Mouse (Mus musculus) intestine, postnatal 0 days (tissue): ENCODE measurements around the gene Ice2. TPM values are rescaled to one million over a fixed set of nuclear protein-coding genes. Genes with fewer than 3 reads are reported as not detected.
A peak's percentile ranks its signal among the peaks of the same experiment; 100 is the strongest.

Source experiments
- ATAC-seq: fragments of 200-750 bp; cut with Nextera tagmentation; 2 replicates; pipeline ENCODE4 v1.8.0; 2017; ENCODE audit warnings: mild to moderate bottlenecking, moderate TSS enrichment, moderate library complexity
- H3K27ac ChIP-seq: fragments of 300-500 bp; sonication (generic); 2 replicates; pipeline ENCODE4 v1.5.1; 2014; ENCODE audit warnings: mild to moderate bottlenecking, low read depth, low read length, moderate library complexity
- H3K27me3 ChIP-seq: fragments of 300-500 bp; sonication (generic); replicated peaks from 2 replicates; pipeline ENCODE4 v1.6.1; 2014; ENCODE audit warnings: low read length, mixed read lengths; ENCODE audit not compliant: control insufficient read depth, insufficient read depth
- H3K36me3 ChIP-seq: fragments of 300-500 bp; sonication (generic); 2 replicates; pipeline ENCODE4 v1.6.1; 2014; ENCODE audit warnings: mild to moderate bottlenecking, moderate library complexity; ENCODE audit not compliant: control insufficient read depth, insufficient read depth
- H3K4me1 ChIP-seq: fragments of 300-500 bp; sonication (generic); replicated peaks from 2 replicates; pipeline ENCODE4 v1.6.1; 2014; ENCODE audit warnings: antibody characterized with exemption, low read length, mixed read lengths; ENCODE audit not compliant: control insufficient read depth, insufficient read depth
- H3K4me2 ChIP-seq: fragments of 300-500 bp; sonication (generic); replicated peaks from 2 replicates; pipeline ENCODE4 v1.6.1; 2014; ENCODE audit warnings: low read depth, mild to moderate bottlenecking, moderate library complexity
- H3K4me3 ChIP-seq: fragments of 300-500 bp; sonication (generic); 2 replicates; pipeline ENCODE4 v1.5.1; 2014; ENCODE audit warnings: low read depth, low read length
- H3K9ac ChIP-seq: fragments of 300-500 bp; sonication (generic); 2 replicates; pipeline ENCODE4 v1.6.1; 2014; ENCODE audit warnings: mild to moderate bottlenecking, low read depth, low read length
- H3K9me3 ChIP-seq: fragments of 300-500 bp; sonication (generic); 2 replicates; pipeline ENCODE4 v1.6.1; 2016; ENCODE audit warnings: mixed run types; ENCODE audit not compliant: control insufficient read depth
- CTCF ChIP-seq: sonication (generic); IDR thresholded peaks from 2 replicates; pipeline ENCODE4 v1.5.1; 2016; ENCODE audit warnings: low read depth, mild to moderate bottlenecking, control low read depth, antibody characterized with exemption, moderate library complexity
- WGBS: fragments of 180-500 bp; shearing (Covaris S2); extraction: QIAGEN DNeasy Blood & Tissue Kit; methylation state at CpG from one replicate; pipeline ENCODE4 v1.1.7; 2014; 5-methylcytosine and 5-hydroxymethylcytosine counted together
- microRNA-seq: library from miRNA; unstranded; fragments of <30 nt; microRNA quantifications from one replicate; pipeline ENCODE4, GENCODE M21; 2016
- polyA plus RNA-seq: library from polyadenylated mRNA; unstranded; fragments of >200 nt; fragmentation: Nextera tagmentation; extraction: Ambion mirVana; gene quantifications from 2 replicates; pipeline ENCODE4 v1.2.1, GENCODE M21; 2015

The Ice2 gene
- polyA plus RNA-seq, 1 experiment from 2014 or later = 5.2 TPM

DNA sequence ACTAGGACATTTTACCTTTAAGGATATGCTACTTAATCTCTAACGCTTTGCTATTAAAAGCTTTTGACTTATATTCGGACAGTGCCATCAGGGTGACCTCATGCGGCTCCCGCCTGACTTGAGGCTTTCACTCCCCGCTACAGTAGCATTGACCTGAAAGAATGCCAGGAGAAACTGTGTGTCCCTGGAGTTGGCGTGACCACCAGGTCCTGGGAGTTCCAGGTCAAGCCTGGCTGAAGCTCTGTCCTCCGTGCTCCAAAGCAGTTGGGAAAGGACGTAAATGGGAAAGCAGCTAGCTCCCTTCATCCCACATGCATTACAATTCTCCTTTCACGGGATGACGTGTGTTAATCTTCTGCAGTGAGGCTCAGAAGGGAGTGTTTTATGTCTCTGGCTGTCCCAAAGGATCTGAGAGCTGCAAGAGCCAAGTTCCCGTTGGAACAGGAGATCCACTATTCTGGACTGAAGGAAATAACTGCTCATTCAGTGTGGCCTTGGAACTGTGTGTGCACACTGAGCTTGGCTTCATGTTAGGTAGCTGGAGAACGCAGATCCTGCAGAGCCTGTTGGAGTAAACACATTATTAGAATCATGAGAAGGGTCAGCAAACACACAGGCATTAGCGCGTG is 79.6 kb downstream of the Ice2 start:
- no peak overlapping the region for H3K4me3 ChIP-seq
- TF ChIP-seq CTCF = no peak
- ATAC-seq = no peak; the same call in 1 of the 2 replicates
- H3K27ac ChIP-seq = no peak overlapping the region
- H3K4me1 ChIP-seq = no peaks in the 10 kb centered on the region
- H3K36me3 ChIP-seq = peaks cover 47% of the 10 kb centered on the region
- no peak overlapping the region for H3K9ac ChIP-seq
- H3K27me3 ChIP-seq = no peaks in the 10 kb centered on the region
- no peaks in the 10 kb centered on the region for H3K9me3 ChIP-seq
- WGBS = 66% methylated on average over 14 of the region's 14 CpGs
- H3K4me2 ChIP-seq = no peak overlapping the region

GRCm38 (mm10) chr9:69477824-69478222 is 80.1 kb downstream of the Ice2 start:
- Histone ChIP-seq H3K27me3 (no peaks in the 10 kb centered on the region), H3K9ac (no peak overlapping the region), H3K4me1 (no peaks in the 10 kb centered on the region), H3K36me3 (peaks cover 48% of the 10 kb centered on the region), H3K27ac (no peak overlapping the region), H3K4me2 (no peak overlapping the region), H3K4me3 (no peak overlapping the region), H3K9me3 (no peaks in the 10 kb centered on the region)
- WGBS = 67% methylated on average over 6 of the region's 6 CpGs
- no peak for ATAC-seq
- TF ChIP-seq CTCF = no peak

- Histone ChIP-seq H3K36me3 (peaks cover 68% of the 10 kb centered on the region), H3K4me3 (no peak overlapping the region), H3K9me3 (no peaks in the 10 kb centered on the region), H3K27me3 (no peaks in the 10 kb centered on the region), H3K27ac (no peak overlapping the region), H3K9ac (no peak overlapping the region), H3K4me1 (no peaks in the 10 kb centered on the region), H3K4me2 (no peak overlapping the region)
- WGBS = 13% methylated on average over 1 of the region's 1 CpGs
- peak; percentile 93 for TF ChIP-seq CTCF
- peak; percentile 26; the same call in 1 of the 2 replicates for ATAC-seq
Observed at GRCm38 (mm10) chr9:69480344-69480743, 82.6 kb downstream of the Ice2 start.

Small RNAs within 50 kb of the gene (microRNA-seq; reads per million reads assigned to microRNA genes)
- gene Mir3109 = 3.0 reads per million, percentile 4 among the genes with 10 or more reads in this experiment

Other genes starting within 250 kb of the Ice2 start
- gene Anxa2, start 55.7 kb downstream of the Ice2 start, polyA plus RNA-seq = 571 and 641 TPM in 2 replicates